In the genomic region with DNA sequence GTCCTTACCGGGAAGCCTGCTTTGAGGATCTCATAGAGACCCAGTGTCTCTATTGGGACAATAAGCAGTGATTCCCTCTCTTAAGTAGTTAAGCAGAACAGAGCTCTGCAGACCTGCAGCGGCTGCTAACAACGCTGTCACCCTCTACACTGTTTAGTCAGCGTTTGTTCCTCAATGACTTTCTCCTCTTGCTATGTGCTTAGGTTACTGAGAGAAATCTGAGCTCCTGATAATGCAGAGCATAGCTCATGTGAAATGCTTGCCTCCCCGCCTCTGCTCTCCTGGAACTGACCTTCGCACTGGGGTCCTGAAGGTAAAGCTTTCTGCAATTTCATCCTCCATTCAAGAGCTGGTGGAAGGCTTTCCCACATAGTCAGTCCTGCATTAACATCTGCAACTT, we compare ENCODE assay signal across 27 mouse cellular contexts.
DNase-seq lines count a peak whose midpoint lies in the region; ATAC-seq lines count a peak whose summit lies in the region.
"Had no signal": no experiment of that assay in that cellular context is flagged by ENCODE, and none has a peak within 500 bp of the region (broad histone marks: within the 10 kb centered on the region; RNA-seq: fewer than 3 reads in every experiment).

No protein-coding gene starts in this region.

- no peaks in the 10 kb centered on the region for H3K9me3 ChIP-seq in kidney, embryonic 14.5 days (ENCODE audit: control insufficient read depth, low read length)
- no peaks in the 10 kb centered on the region for H3K9me3 ChIP-seq in midbrain, embryonic 11.5 days (ENCODE audit: control insufficient read depth, low read length)
- no peaks in the 10 kb centered on the region for H3K9me3 ChIP-seq in midbrain, embryonic 10.5 days (replicated peaks)
- H3K9me3 ChIP-seq in embryonic facial prominence, embryonic 11.5 days (replicated peaks; ENCODE audit: control insufficient read depth, low read length): no peaks in the 10 kb centered on the region
- H3K9me3 ChIP-seq: heart, embryonic 13.5 days; limb, embryonic 12.5 days; liver, embryonic 15.5 days had no signal

- H3K9ac ChIP-seq in kidney, embryonic 14.5 days (ENCODE audit: low read depth, low read length): no peak overlapping the region
- H3K9ac ChIP-seq in midbrain, embryonic 11.5 days (ENCODE audit: low read length): no peak overlapping the region
- H3K9ac ChIP-seq in embryonic facial prominence, embryonic 11.5 days (replicated peaks; ENCODE audit: low read length): no peak overlapping the region
- H3K9ac ChIP-seq: heart, embryonic 13.5 days; limb, embryonic 12.5 days; liver, embryonic 15.5 days; lung, embryonic 14.5 days had no signal

- no peak overlapping the region for H3K4me3 ChIP-seq in kidney, embryonic 14.5 days (ENCODE audit: low read length)
- H3K4me3 ChIP-seq in midbrain, embryonic 11.5 days (ENCODE audit: low read depth, low read length): no peak overlapping the region
- no peak overlapping the region for H3K4me3 ChIP-seq in midbrain, embryonic 10.5 days
- H3K4me3 ChIP-seq in embryonic facial prominence, embryonic 11.5 days (ENCODE audit: low read depth, low read length): no peak overlapping the region
- H3K4me3 ChIP-seq: erythroblast, embryonic 14.5 days; gastrocnemius, adult 2 months; heart, adult 2 months; heart, embryonic 13.5 days; limb, embryonic 12.5 days; liver, embryonic 15.5 days had no signal

- ATAC-seq in kidney, embryonic 14.5 days (ENCODE audit: low FRiP score, low TSS enrichment): peak; percentile 46; the same call in 1 of the 2 replicates
- no peak for ATAC-seq in midbrain, embryonic 11.5 days (ENCODE audit: low FRiP score)
- ATAC-seq in embryonic facial prominence, embryonic 11.5 days (replicated peaks; ENCODE audit: insufficient number of reproducible peaks, low FRiP score, low TSS enrichment, low read depth): no peak
- ATAC-seq: forebrain, embryonic 16.5 days; hindbrain, embryonic 16.5 days had no signal

- no peaks in the 10 kb centered on the region for H3K27me3 ChIP-seq in kidney, embryonic 14.5 days (ENCODE audit: control insufficient read depth, insufficient read depth, low read length)
- H3K27me3 ChIP-seq in midbrain, embryonic 11.5 days (ENCODE audit: control insufficient read depth, insufficient read depth, low read length): no peaks in the 10 kb centered on the region
- no peaks in the 10 kb centered on the region for H3K27me3 ChIP-seq in midbrain, embryonic 10.5 days (ENCODE audit: low read depth, poor library complexity, severe bottlenecking)
- H3K27me3 ChIP-seq in embryonic facial prominence, embryonic 11.5 days (ENCODE audit: control insufficient read depth, insufficient read depth, low read length): no peaks in the 10 kb centered on the region
- H3K27me3 ChIP-seq: heart, embryonic 13.5 days; liver, embryonic 15.5 days had no signal

- H3K4me2 ChIP-seq in kidney, embryonic 14.5 days (replicated peaks; ENCODE audit: low read depth, low read length): no peak overlapping the region
- no peak overlapping the region for H3K4me2 ChIP-seq in midbrain, embryonic 11.5 days
- no peak overlapping the region for H3K4me2 ChIP-seq in embryonic facial prominence, embryonic 11.5 days (ENCODE audit: low read depth, low read length)
- H3K4me2 ChIP-seq: heart, embryonic 13.5 days; limb, embryonic 12.5 days; liver, embryonic 15.5 days; lung, embryonic 14.5 days had no signal

- no peak overlapping the region for H3K27ac ChIP-seq in kidney, embryonic 14.5 days (ENCODE audit: low read depth, low read length)
- H3K27ac ChIP-seq in midbrain, embryonic 11.5 days (ENCODE audit: low read depth, low read length): no peak overlapping the region
- H3K27ac ChIP-seq in midbrain, embryonic 10.5 days (replicated peaks): no peak overlapping the region
- no peak overlapping the region for H3K27ac ChIP-seq in embryonic facial prominence, embryonic 11.5 days (replicated peaks; ENCODE audit: low read depth, low read length)
- H3K27ac ChIP-seq: gastrocnemius, adult 2 months; heart, adult 2 months; heart, embryonic 13.5 days; limb, embryonic 12.5 days; liver, embryonic 15.5 days had no signal

- WGBS in kidney, embryonic 14.5 days: 19% methylated on average over 6 of the region's 6 CpGs
- 74% methylated on average over 6 of the region's 6 CpGs for WGBS in midbrain, embryonic 11.5 days
- 72% methylated on average over 6 of the region's 6 CpGs for WGBS in midbrain, embryonic 10.5 days
- 42% methylated on average over 6 of the region's 6 CpGs for WGBS in embryonic facial prominence, embryonic 11.5 days

- H3K4me1 ChIP-seq in kidney, embryonic 14.5 days (ENCODE audit: control insufficient read depth, insufficient read depth, low read length): no peaks in the 10 kb centered on the region
- no peaks in the 10 kb centered on the region for H3K4me1 ChIP-seq in midbrain, embryonic 11.5 days (ENCODE audit: control insufficient read depth, insufficient read depth, low read length)
- H3K4me1 ChIP-seq in midbrain, embryonic 10.5 days: 0 out of 2 replicates have a peak, but pooled peaks cover 3% of the 10 kb centered on the region
- H3K4me1 ChIP-seq in embryonic facial prominence, embryonic 11.5 days (ENCODE audit: control insufficient read depth, insufficient read depth, low read length): no peaks in the 10 kb centered on the region
- H3K4me1 ChIP-seq: liver, embryonic 15.5 days had no signal

- H3K36me3 ChIP-seq in kidney, embryonic 14.5 days (ENCODE audit: control insufficient read depth, insufficient read depth, low read length): no peaks in the 10 kb centered on the region
- no peaks in the 10 kb centered on the region for H3K36me3 ChIP-seq in midbrain, embryonic 11.5 days (ENCODE audit: control insufficient read depth, insufficient read depth, low read length)
- H3K36me3 ChIP-seq in midbrain, embryonic 10.5 days: no peaks in the 10 kb centered on the region
- no peaks in the 10 kb centered on the region for H3K36me3 ChIP-seq in embryonic facial prominence, embryonic 11.5 days (replicated peaks; ENCODE audit: control insufficient read depth, insufficient read depth, low read depth, low read length)
- H3K36me3 ChIP-seq: G1E; heart, embryonic 13.5 days; limb, embryonic 12.5 days; liver, embryonic 15.5 days had no signal

- DNase-seq in kidney, postnatal 10 days: no peak
- DNase-seq in midbrain, embryonic 11.5 days (ENCODE audit: low spot score, missing footprints): peak; percentile 56
- no peak for DNase-seq in midbrain, embryonic 10.5 days (ENCODE audit: low spot score)
- DNase-seq in embryo, embryonic 10 days (ENCODE audit: low spot score): peak; percentile 16
- DNase-seq in embryonic facial prominence, embryonic 11.5 days (ENCODE audit: low spot score): peak; percentile 29
- DNase-seq in adrenal gland, postnatal 14 days: no peak
- DNase-seq in layer of hippocampus, postnatal 10 days (ENCODE audit: low spot score in 2 of 2): no peak
- DNase-seq: adrenal gland, adult 8-10 months; cerebellum, adult 11-12 months; cerebellum, postnatal 10 days; gastrocnemius, adult 2 months; gastrocnemius, postnatal 36 days; heart, adult 2 months; heart, postnatal 10 days; kidney, adult 2 months; lung, embryonic 14.5 days; lung, postnatal 14 days; thymus, adult 2 months; thymus, postnatal 36 days had no signal

Comparison
In these comparisons a context has a peak if more than half of its experiments do, and no peak if none do; other contexts are left out.
1. DNase-seq: peak in midbrain, embryonic 11.5 days (single experiment), embryo, embryonic 10 days (single experiment) and embryonic facial prominence, embryonic 11.5 days (single experiment); none in kidney, postnatal 10 days (single experiment), midbrain, embryonic 10.5 days (single experiment), adrenal gland, postnatal 14 days (single experiment) and layer of hippocampus, postnatal 10 days (0 of 2).